Mouse (Mus musculus): ENCODE data around the gene Prrt1. TPM values are rescaled to one million over a fixed set of nuclear protein-coding genes. Genes with fewer than 3 reads are reported as not detected.

Gene Prrt1
- total and polyA plus RNA-seq, 3 experiments, result 1.0 TPM; not detected in 2

GRCm38 (mm10) chr17:34658145-34658544 lies 28.8 kb downstream of the Prrt1 start:
- H3K27me3 ChIP-seq (ENCODE audit: control insufficient read depth in 1 of 2, insufficient read depth in 2 of 2, low read length in 2 of 2), result no peaks in the 10 kb centered on the region
- H3K27ac ChIP-seq (ENCODE audit: control insufficient read depth, low read depth, low read length), result no peak overlapping the region
- no peak for DNase-seq (ENCODE audit: low read depth, low spot score)
- no peak for TF ChIP-seq KAT2A (conservative IDR thresholded peaks at IDR 0.05; ENCODE audit: low read depth, low read length)
- no peak for TF ChIP-seq BHLHE40 (IDR thresholded peaks at IDR 0.05; ENCODE audit: borderline replicate concordance, low read depth, low read length)
- TF ChIP-seq TBP (IDR thresholded peaks at IDR 0.05; ENCODE audit: low read depth, low read length), result no peak
- no peak for TF ChIP-seq EP300 (IDR thresholded peaks at IDR 0.05; ENCODE audit: low read depth in 1 of 2, low read length in 2 of 2)
- no peak for TF ChIP-seq MAX (IDR thresholded peaks at IDR 0.05; ENCODE audit: low read length)
- no peak for TF ChIP-seq TCF12 (IDR thresholded peaks at IDR 0.05; ENCODE audit: low read depth, low read length)
- TF ChIP-seq MYC (IDR thresholded peaks at IDR 0.05; ENCODE audit: low read depth, low read length), result no peak
- TF ChIP-seq SIN3A (IDR thresholded peaks at IDR 0.05; ENCODE audit: low read length), result no peak
- no peak for TF ChIP-seq MEF2A (IDR thresholded peaks at IDR 0.05; ENCODE audit: extremely low read depth, insufficient replicate concordance, low read depth, low read length, poor library complexity, severe bottlenecking)
- no peak for TF ChIP-seq POLR2AphosphoS2 (IDR thresholded peaks at IDR 0.05; ENCODE audit: low read length)
- TF ChIP-seq POLR2A (IDR thresholded peaks at IDR 0.05; ENCODE audit: control insufficient read depth in 1 of 2, insufficient read depth in 1 of 2, low read depth in 1 of 2, low read length in 2 of 2, poor library complexity in 1 of 2), result no peak
- TF ChIP-seq CHD1 (IDR thresholded peaks at IDR 0.05; ENCODE audit: low read depth, low read length), result no peak
- TF ChIP-seq NRF1 (IDR thresholded peaks at IDR 0.05; ENCODE audit: insufficient read depth, low read depth, low read length, poor library complexity, severe bottlenecking), result no peak
- TF ChIP-seq CTCF (IDR thresholded peaks at IDR 0.05 in 2 of 3, conservative IDR thresholded peaks at IDR 0.05 in 1 of 3; ENCODE audit: control insufficient read depth in 1 of 3, insufficient read depth in 1 of 3, low read depth in 2 of 3, low read length in 3 of 3, poor library complexity in 1 of 3, severe bottlenecking in 1 of 3), result no peak
- no peak for TF ChIP-seq MAZ (IDR thresholded peaks at IDR 0.05; ENCODE audit: low read depth, low read length)
- no peak for TF ChIP-seq MXI1 (IDR thresholded peaks at IDR 0.05; ENCODE audit: low read depth, low read length)
- no peak for TF ChIP-seq GABPA (IDR thresholded peaks at IDR 0.05; ENCODE audit: low read depth, low read length)
- no peak overlapping the region for H3K4me3 ChIP-seq (ENCODE audit: control insufficient read depth in 1 of 2, insufficient read depth in 1 of 2, low read depth in 2 of 2, low read length in 2 of 2)
- H3K79me2 ChIP-seq (ENCODE audit: control insufficient read depth, insufficient read depth, low read length, poor library complexity), result no peaks in the 10 kb centered on the region
- no peak overlapping the region for H3K9ac ChIP-seq (ENCODE audit: control insufficient read depth, low read depth, low read length, poor library complexity, severe bottlenecking)
- H3K9me3 ChIP-seq (replicated peaks; ENCODE audit: insufficient read depth, low read length), result no peaks in the 10 kb centered on the region
- peaks cover 0 to 3% of the 10 kb centered on the region in 2 experiments; a peak in 1 of 4 replicates for H3K36me3 ChIP-seq (ENCODE audit: control insufficient read depth in 1 of 2, insufficient read depth in 2 of 2, low read length in 2 of 2)
- peaks cover 0 to 23% of the 10 kb centered on the region in 2 experiments; a peak in 3 of 4 replicates for H3K4me1 ChIP-seq (ENCODE audit: control insufficient read depth in 1 of 2, insufficient read depth in 2 of 2, low read length in 2 of 2)

GRCm38 (mm10) chr17:34658591-34658990 lies 29.3 kb downstream of the Prrt1 start:
- Histone ChIP-seq H3K27ac (ENCODE audit: control insufficient read depth, low read depth, low read length) (no peak overlapping the region), H3K4me1 (ENCODE audit: control insufficient read depth in 1 of 2, insufficient read depth in 2 of 2, low read length in 2 of 2) (peaks cover 0 to 23% of the 10 kb centered on the region in 2 experiments; a peak in 3 of 4 replicates), H3K9me3 (replicated peaks; ENCODE audit: insufficient read depth, low read length) (no peaks in the 10 kb centered on the region), H3K27me3 (ENCODE audit: control insufficient read depth in 1 of 2, insufficient read depth in 2 of 2, low read length in 2 of 2) (no peaks in the 10 kb centered on the region), H3K9ac (ENCODE audit: control insufficient read depth, low read depth, low read length, poor library complexity, severe bottlenecking) (no peak overlapping the region), H3K36me3 (ENCODE audit: control insufficient read depth in 1 of 2, insufficient read depth in 2 of 2, low read length in 2 of 2) (peaks cover 0 to 3% of the 10 kb centered on the region in 2 experiments; a peak in 1 of 4 replicates), H3K4me3 (ENCODE audit: control insufficient read depth in 1 of 2, insufficient read depth in 1 of 2, low read depth in 2 of 2, low read length in 2 of 2) (no peak overlapping the region), H3K79me2 (ENCODE audit: control insufficient read depth, insufficient read depth, low read length, poor library complexity) (no peaks in the 10 kb centered on the region)
- DNase-seq (ENCODE audit: low read depth, low spot score), result no peak
- TF ChIP-seq ZMIZ1 (IDR thresholded peaks at IDR 0.05; ENCODE audit: low read depth, low read length) (no peak), RCOR1 (IDR thresholded peaks at IDR 0.05; ENCODE audit: low read depth, low read length) (no peak), POLR2AphosphoS2 (IDR thresholded peaks at IDR 0.05; ENCODE audit: low read length) (no peak), BHLHE40 (IDR thresholded peaks at IDR 0.05; ENCODE audit: borderline replicate concordance, low read depth, low read length) (no peak)

Data from MEL (cell line).